Mouse (Mus musculus) CH12.LX (cell line): ENCODE results near the gene Slc9a1. TPM values are rescaled to one million over a fixed set of nuclear protein-coding genes. Genes with fewer than 3 reads are reported as not detected.

Experiments used
- DNase-seq: peaks from one replicate; pipeline ENCODE4 v3.0.0-alpha.2; 2013; ENCODE audit errors: extremely low read depth
- H3K27ac ChIP-seq: 2 replicates; pipeline ENCODE4 v1.5.1; 2012; ENCODE audit warnings: low read depth, mild to moderate bottlenecking, control low read depth, moderate library complexity; ENCODE audit not compliant: insufficient read depth
- H3K27me3 ChIP-seq: replicated peaks from 2 replicates; pipeline ENCODE3; 2012; ENCODE audit warnings: inconsistent platforms
- H3K36me3 ChIP-seq, 2 experiments: replicated peaks in 1 of 2; 2 replicates each; pipeline versions ENCODE3 to v1.6.1; 2012; ENCODE audit warnings: inconsistent platforms in 1 of 2, low read length in 1 of 2, mild to moderate bottlenecking in 1 of 2, mixed read lengths in 1 of 2, moderate library complexity in 1 of 2; ENCODE audit not compliant: control insufficient read depth in 1 of 2, insufficient read depth in 1 of 2
- H3K4me1 ChIP-seq, 2 experiments: 2 replicates each; pipeline ENCODE4 v1.6.1; 2012; ENCODE audit warnings: inconsistent platforms in 1 of 2, moderate library complexity in 1 of 2; ENCODE audit not compliant: insufficient read depth in 2 of 2, control insufficient read depth in 1 of 2
- H3K4me2 ChIP-seq: 2 replicates; pipeline ENCODE4 v1.6.1; 2012; ENCODE audit warnings: low read depth, mild to moderate bottlenecking, control low read depth; ENCODE audit not compliant: poor library complexity, insufficient read depth, severe bottlenecking
- H3K4me3 ChIP-seq, 3 experiments: fragments of 150-350 bp in 1 of 3; sonication (generic) in 1 of 3; replicated peaks in 1 of 3; 2 replicates each; pipeline versions ENCODE3 to v1.5.1; 2011 to 2012; ENCODE audit warnings: low read depth in 2 of 3, low read length in 2 of 3, mild to moderate bottlenecking in 2 of 3, moderate library complexity in 2 of 3, control low read depth in 1 of 3, improper control_type of control experiment in 1 of 3, inconsistent platforms in 1 of 3, mixed read lengths in 1 of 3; ENCODE audit not compliant: poor library complexity in 1 of 3
- H3K79me2 ChIP-seq: replicated peaks from 2 replicates; pipeline ENCODE4 v1.6.1; 2012; ENCODE audit warnings: mild to moderate bottlenecking, moderate library complexity; ENCODE audit not compliant: control insufficient read depth, poor library complexity, insufficient read depth, severe bottlenecking; ENCODE audit errors: extremely low read depth
- H3K9ac ChIP-seq: 2 replicates; pipeline ENCODE4 v1.6.1; 2012; ENCODE audit warnings: low read depth, mild to moderate bottlenecking, control low read depth, moderate library complexity; ENCODE audit not compliant: insufficient read depth
- H3K9me3 ChIP-seq: replicated peaks from 2 replicates; pipeline ENCODE3; 2012; ENCODE audit warnings: low read length, inconsistent platforms, mixed read lengths
- CHD1 ChIP-seq: IDR thresholded peaks from 2 replicates; pipeline ENCODE4 v1.6.1; 2012; ENCODE audit warnings: low read depth, low read length, improper control_type of control experiment, inconsistent platforms
- CHD2 ChIP-seq: IDR thresholded peaks from 2 replicates; pipeline ENCODE4 v1.6.1; 2011; ENCODE audit warnings: low read length, improper control_type of control experiment
- CTCF ChIP-seq, 2 experiments: IDR thresholded peaks in 1 of 2; conservative IDR thresholded peaks in 1 of 2; 2 replicates each; pipeline ENCODE4 v1.5.1; 2011 to 2012; ENCODE audit warnings: low read depth in 2 of 2, low read length in 2 of 2, improper control_type of control experiment in 1 of 2, inconsistent platforms in 1 of 2, mild to moderate bottlenecking in 1 of 2, moderate library complexity in 1 of 2
- E2F4 ChIP-seq: IDR thresholded peaks from 2 replicates; pipeline ENCODE4 v1.6.1; 2011; ENCODE audit warnings: low read depth, low read length, improper control_type of control experiment; ENCODE audit not compliant: insufficient replicate concordance
- HCFC1 ChIP-seq: IDR thresholded peaks from 2 replicates; pipeline ENCODE4 v1.6.1; 2012; ENCODE audit warnings: low read depth, mild to moderate bottlenecking, inconsistent platforms, low read length, improper control_type of control experiment
- IRF4 ChIP-seq: IDR thresholded peaks from 2 replicates; pipeline ENCODE4 v1.6.1; 2014; ENCODE audit warnings: low read depth, mild to moderate bottlenecking, inconsistent platforms, low read length, improper control_type of control experiment
- MAFK ChIP-seq: IDR thresholded peaks from 2 replicates; pipeline ENCODE4 v1.6.1; 2011; ENCODE audit warnings: low read length, improper control_type of control experiment; ENCODE audit not compliant: insufficient replicate concordance
- MAZ ChIP-seq: IDR thresholded peaks from 2 replicates; pipeline ENCODE4 v1.6.1; 2012; ENCODE audit warnings: low read depth, mild to moderate bottlenecking, inconsistent platforms, low read length, improper control_type of control experiment, moderate library complexity
- MXI1 ChIP-seq: IDR thresholded peaks from 2 replicates; pipeline ENCODE4 v1.6.1; 2011; ENCODE audit warnings: mild to moderate bottlenecking, low read depth, low read length, improper control_type of control experiment
- MYC ChIP-seq: IDR thresholded peaks from 2 replicates; pipeline ENCODE4 v1.6.1; 2011; ENCODE audit warnings: low read depth, mild to moderate bottlenecking, improper control_type of control experiment, low read length
- NELFE ChIP-seq: IDR thresholded peaks from 2 replicates; pipeline ENCODE4 v1.6.1; 2011; ENCODE audit warnings: low read depth, low read length, improper control_type of control experiment
- PAX5 ChIP-seq: IDR thresholded peaks from 2 replicates; pipeline ENCODE4 v1.6.1; 2012; ENCODE audit warnings: low read length, inconsistent platforms, mixed read lengths
- POLR2AphosphoS2 ChIP-seq: IDR thresholded peaks from 2 replicates; pipeline ENCODE4 v1.6.1; 2011; ENCODE audit warnings: low read depth, low read length, improper control_type of control experiment
- RAD21 ChIP-seq: IDR thresholded peaks from 2 replicates; pipeline ENCODE4 v1.6.1; 2011; ENCODE audit warnings: low read depth, mild to moderate bottlenecking, low read length, improper control_type of control experiment, moderate library complexity
- SIN3A ChIP-seq: IDR thresholded peaks from 2 replicates; pipeline ENCODE4 v1.6.1; 2012; ENCODE audit warnings: low read length, improper control_type of control experiment, inconsistent platforms
- TBP ChIP-seq: conservative IDR thresholded peaks from 2 replicates; pipeline ENCODE4 v1.6.1; 2011; ENCODE audit warnings: low read depth, low read length, improper control_type of control experiment
- TCF12 ChIP-seq: IDR thresholded peaks from 2 replicates; pipeline ENCODE4 v1.6.1; 2014; ENCODE audit warnings: low read depth, mild to moderate bottlenecking, inconsistent platforms, low read length, improper control_type of control experiment
- UBTF ChIP-seq: IDR thresholded peaks from 2 replicates; pipeline ENCODE4 v1.6.1; 2012; ENCODE audit warnings: low read depth, mild to moderate bottlenecking, inconsistent platforms, low read length, improper control_type of control experiment, moderate library complexity
- USF1 ChIP-seq: IDR thresholded peaks from 2 replicates; pipeline ENCODE4 v1.6.1; 2014; ENCODE audit warnings: low read depth, mild to moderate bottlenecking, inconsistent platforms, low read length, improper control_type of control experiment
- USF2 ChIP-seq: conservative IDR thresholded peaks from 2 replicates; pipeline ENCODE4 v1.6.1; 2011; ENCODE audit warnings: low read depth, low read length, improper control_type of control experiment
- ZC3H11A ChIP-seq: IDR thresholded peaks from 2 replicates; pipeline ENCODE4 v1.6.1; 2012; ENCODE audit warnings: low read depth, mild to moderate bottlenecking, inconsistent platforms, low read length, improper control_type of control experiment
- ZMIZ1 ChIP-seq: IDR thresholded peaks from 2 replicates; pipeline ENCODE4 v1.6.1; 2012; ENCODE audit warnings: low read depth, mild to moderate bottlenecking, inconsistent platforms, low read length, improper control_type of control experiment
- dilution Hi-C: fragments of 300-500 bp; cut with MboI; formaldehyde crosslinking; loops from 2 replicates; pipeline ENCODE4 v1.14.3; 2020; ENCODE audit warnings: low sequenced_read_pairs; ENCODE audit not compliant: extremely low pct_unique_long_range_greater_than_20kb, extremely low pct_ligation_motif_present
- in situ Hi-C: fragments of 300-500 bp; cut with MboI; formaldehyde crosslinking; loops from 3 replicates; pipeline ENCODE4 v1.14.3; 2019; ENCODE audit warnings: low sequenced_read_pairs, low pct_ligation_motif_present, low pct_unique_long_range_greater_than_20kb, mixed read lengths
- polyA plus RNA-seq: library from polyadenylated mRNA; unstranded; fragments of >175 nt; gene quantifications from 2 replicates; pipeline ENCODE4 v1.2.1, GENCODE M21; 2012; ENCODE audit warnings: low read depth; ENCODE audit not compliant: insufficient read length
- total RNA-seq, 2 experiments: library from RNA; depleted of rRNA; stranded (reverse); fragments of 300-350 nt in 1 of 2; fragments of >200 nt in 1 of 2; gene quantifications; 2 replicates each; pipeline ENCODE4 v1.2.3; 2012 to 2014

The Slc9a1 gene
- total and polyA plus RNA-seq, 3 experiments = 0.66 to 16.7 (median 4.7) TPM

GRCm38 (mm10) chr4:133352797-133353196 is 16.7 kb upstream of the Slc9a1 start:
- in situ Hi-C loops = no loop called here
- dilution Hi-C loops = no loop called here
- no peak overlapping the region for H3K4me2 ChIP-seq
- H3K79me2 ChIP-seq = no peaks in the 10 kb centered on the region
- no peak overlapping the region for H3K4me3 ChIP-seq
- DNase-seq = no peak
- peaks cover under 1 to 10% of the 10 kb centered on the region in 2 experiments for H3K4me1 ChIP-seq
- no peaks in the 10 kb centered on the region for H3K9me3 ChIP-seq
- no peaks in the 10 kb centered on the region for H3K36me3 ChIP-seq
- no peaks in the 10 kb centered on the region for H3K27me3 ChIP-seq
- H3K9ac ChIP-seq = no peak overlapping the region
- no peak for TF ChIP-seq CHD1
- TF ChIP-seq, all 38 proteins: peak for 0
- H3K27ac ChIP-seq = no peak overlapping the region

- no peak within 1 kb of the TSS for H3K9ac ChIP-seq
- H3K9me3 ChIP-seq = no peaks in the 10 kb centered on the region
- no peaks in the 10 kb centered on the region for H3K79me2 ChIP-seq
- no peak for DNase-seq
- no peaks in the 10 kb centered on the region for H3K36me3 ChIP-seq
- no peak within 1 kb of the TSS for H3K4me3 ChIP-seq
- no peak within 1 kb of the TSS for H3K27ac ChIP-seq
- in situ Hi-C loops (no loop called here), dilution Hi-C loops (no loop called here)
- TF ChIP-seq CHD1 = no peak
- TF ChIP-seq SIN3A = no peak
- no peak for TF ChIP-seq NELFE
- no peak for TF ChIP-seq CHD2
- no peak for TF ChIP-seq PAX5
- TF ChIP-seq HCFC1 = no peak
- no peak for TF ChIP-seq TCF12
- no peak for TF ChIP-seq MYC
- no peak for TF ChIP-seq USF1
- no peaks in the 10 kb centered on the region for H3K27me3 ChIP-seq
- peaks cover 2 to 6% of the 10 kb centered on the region in 2 experiments; a peak in 3 of 4 replicates for H3K4me1 ChIP-seq
- H3K4me2 ChIP-seq = no peak within 1 kb of the TSS
Measured at GRCm38 (mm10) chr4:133353367-133354365, 15.8 kb upstream of the Slc9a1 start, which contains the start of gene Wdtc1. Gene Wdtc1 (minus strand): TSS chr4:133353481.

GRCm38 (mm10) chr4:133354641-133355040 is 14.9 kb upstream of the Slc9a1 start:
- no peaks in the 10 kb centered on the region for H3K27me3 ChIP-seq
- DNase-seq = no peak
- no peaks in the 10 kb centered on the region for H3K36me3 ChIP-seq
- H3K9me3 ChIP-seq = no peaks in the 10 kb centered on the region
- dilution Hi-C loops = no loop called here
- no peak overlapping the region for H3K27ac ChIP-seq
- H3K9ac ChIP-seq = no peak overlapping the region
- TF ChIP-seq RAD21 = no peak
- TF ChIP-seq CHD2 = no peak
- no peak for TF ChIP-seq TBP
- no peak for TF ChIP-seq E2F4
- TF ChIP-seq ZMIZ1 = no peak
- no peak for TF ChIP-seq ZC3H11A
- no peak for TF ChIP-seq POLR2AphosphoS2
- no peak for TF ChIP-seq NELFE
- no peak for TF ChIP-seq UBTF
- TF ChIP-seq USF1 = no peak
- TF ChIP-seq TCF12 = no peak
- TF ChIP-seq HCFC1 = no peak
- no peak for TF ChIP-seq IRF4
- TF ChIP-seq CTCF (conservative IDR thresholded peaks at IDR 0.05 in 1 of 2, IDR thresholded peaks at IDR 0.05 in 1 of 2; ENCODE audit: low read depth in 2 of 2, low read length in 2 of 2) = no peak
- TF ChIP-seq MAFK = no peak
- no peak for TF ChIP-seq USF2
- no peak for TF ChIP-seq MYC
- no peak for TF ChIP-seq MAZ
- TF ChIP-seq MXI1 = no peak
- TF ChIP-seq CHD1 = no peak
- TF ChIP-seq, all 38 proteins: peak for 0
- in situ Hi-C loops = no loop called here
- Histone ChIP-seq H3K4me2 (no peak overlapping the region), H3K79me2 (no peaks in the 10 kb centered on the region), H3K4me3 (no peak overlapping the region), H3K4me1 (peaks cover 2 to 6% of the 10 kb centered on the region in 2 experiments; a peak in 3 of 4 replicates)
